Mouse (Mus musculus): ENCODE measurements around the gene Gab2. TPM values are rescaled to one million over a fixed set of nuclear protein-coding genes. Genes with fewer than 3 reads are reported as not detected.

The Gab2 gene
- polyA plus RNA-seq, 1 experiment, result 9.6 TPM

GRCm38 (mm10) chr7:97181931-97182330 is 100.5 kb downstream of the Gab2 start:
- no peak overlapping the region for H3K4me3 ChIP-seq
- H3ac ChIP-seq (ENCODE audit: control insufficient read depth, insufficient read length), result no peak overlapping the region
- H3K27me3 ChIP-seq (ENCODE audit: control insufficient read depth, insufficient read depth, insufficient read length), result no peaks in the 10 kb centered on the region
- no peak overlapping the region for H3K4me2 ChIP-seq (ENCODE audit: low read depth)
- no peak for TF ChIP-seq POLR2A (IDR thresholded peaks at IDR 0.05; ENCODE audit: insufficient read length, low read depth)
- TF ChIP-seq MYOG (IDR thresholded peaks at IDR 0.05; ENCODE audit: control insufficient read depth in 1 of 3, insufficient read depth in 1 of 3, insufficient read length in 2 of 3, low read depth in 2 of 3), result no peak
- TF ChIP-seq MYOD1 (IDR thresholded peaks at IDR 0.05; ENCODE audit: control insufficient read depth in 1 of 3, insufficient read length in 2 of 3, low read depth in 2 of 3), result no peak
- no peak for TF ChIP-seq SRF (IDR thresholded peaks at IDR 0.05; ENCODE audit: control insufficient read depth, insufficient read length, low read depth)
- TF ChIP-seq POLR2AphosphoS2 (IDR thresholded peaks at IDR 0.05; ENCODE audit: insufficient read length, low read depth), result no peak
- TF ChIP-seq CEBPB (IDR thresholded peaks at IDR 0.05; ENCODE audit: insufficient read depth, poor library complexity, severe bottlenecking), result no peak
- H3K79me2 ChIP-seq (ENCODE audit: control insufficient read depth, insufficient read depth), result no peaks in the 10 kb centered on the region
- no peaks in the 10 kb centered on the region for H3K36me3 ChIP-seq (ENCODE audit: control insufficient read depth, insufficient read depth)

GRCm38 (mm10) chr7:97183426-97183825 is 102.0 kb downstream of the Gab2 start:
- Histone ChIP-seq H3K79me2 (ENCODE audit: control insufficient read depth, insufficient read depth) (no peaks in the 10 kb centered on the region), H3ac (ENCODE audit: control insufficient read depth, insufficient read length) (no peak overlapping the region), H3K4me3 (no peak overlapping the region), H3K36me3 (ENCODE audit: control insufficient read depth, insufficient read depth) (no peaks in the 10 kb centered on the region), H3K27me3 (ENCODE audit: control insufficient read depth, insufficient read depth, insufficient read length) (no peaks in the 10 kb centered on the region), H3K4me2 (ENCODE audit: low read depth) (no peak overlapping the region)
- TF ChIP-seq POLR2A (IDR thresholded peaks at IDR 0.05; ENCODE audit: insufficient read length, low read depth), result no peak
- no peak for TF ChIP-seq MAX (IDR thresholded peaks at IDR 0.05; ENCODE audit: low read depth)
- TF ChIP-seq TCF3 (IDR thresholded peaks at IDR 0.05; ENCODE audit: insufficient read length, low read depth), result no peak
- TF ChIP-seq MYOG (IDR thresholded peaks at IDR 0.05; ENCODE audit: control insufficient read depth in 1 of 3, insufficient read depth in 1 of 3, insufficient read length in 2 of 3, low read depth in 2 of 3), result no peak
- no peak for TF ChIP-seq MYOD1 (IDR thresholded peaks at IDR 0.05; ENCODE audit: control insufficient read depth in 1 of 3, insufficient read length in 2 of 3, low read depth in 2 of 3)
- TF ChIP-seq POLR2AphosphoS2 (IDR thresholded peaks at IDR 0.05; ENCODE audit: insufficient read length, low read depth), result no peak
- no peak for TF ChIP-seq USF1 (IDR thresholded peaks at IDR 0.05; ENCODE audit: low read depth)
- TF ChIP-seq CEBPB (IDR thresholded peaks at IDR 0.05; ENCODE audit: insufficient read depth, poor library complexity, severe bottlenecking), result no peak
- no peak for TF ChIP-seq REST (IDR thresholded peaks at IDR 0.05; ENCODE audit: insufficient read depth, insufficient read length)
- no peak for TF ChIP-seq TCF12 (IDR thresholded peaks at IDR 0.05; ENCODE audit: insufficient read depth, poor library complexity, severe bottlenecking)

GRCm38 (mm10) chr7:97184005-97184404 is 102.6 kb downstream of the Gab2 start:
- no peaks in the 10 kb centered on the region for H3K36me3 ChIP-seq (ENCODE audit: control insufficient read depth, insufficient read depth)
- no peak for TF ChIP-seq POLR2A (IDR thresholded peaks at IDR 0.05; ENCODE audit: insufficient read length, low read depth)
- TF ChIP-seq POLR2AphosphoS2 (IDR thresholded peaks at IDR 0.05; ENCODE audit: insufficient read length, low read depth), result no peak
- no peak for TF ChIP-seq CEBPB (IDR thresholded peaks at IDR 0.05; ENCODE audit: insufficient read depth, poor library complexity, severe bottlenecking)
- no peak for TF ChIP-seq MYOG (IDR thresholded peaks at IDR 0.05; ENCODE audit: control insufficient read depth in 1 of 3, insufficient read depth in 1 of 3, insufficient read length in 2 of 3, low read depth in 2 of 3)
- TF ChIP-seq TCF12 (IDR thresholded peaks at IDR 0.05; ENCODE audit: insufficient read depth, poor library complexity, severe bottlenecking), result no peak
- no peak for TF ChIP-seq REST (IDR thresholded peaks at IDR 0.05; ENCODE audit: insufficient read depth, insufficient read length)
- no peak for TF ChIP-seq USF1 (IDR thresholded peaks at IDR 0.05; ENCODE audit: low read depth)
- TF ChIP-seq TCF3 (IDR thresholded peaks at IDR 0.05; ENCODE audit: insufficient read length, low read depth), result no peak
- TF ChIP-seq MAX (IDR thresholded peaks at IDR 0.05; ENCODE audit: low read depth), result no peak
- no peak for TF ChIP-seq SRF (IDR thresholded peaks at IDR 0.05; ENCODE audit: control insufficient read depth, insufficient read length, low read depth)
- TF ChIP-seq MYOD1 (IDR thresholded peaks at IDR 0.05; ENCODE audit: control insufficient read depth in 1 of 3, insufficient read length in 2 of 3, low read depth in 2 of 3), result no peak
- TF ChIP-seq E2F4 (IDR thresholded peaks at IDR 0.05; ENCODE audit: insufficient read depth), result no peak
- no peaks in the 10 kb centered on the region for H3K79me2 ChIP-seq (ENCODE audit: control insufficient read depth, insufficient read depth)
- H3K27me3 ChIP-seq (ENCODE audit: control insufficient read depth, insufficient read depth, insufficient read length), result no peaks in the 10 kb centered on the region
- no peak overlapping the region for H3K4me3 ChIP-seq
- no peak overlapping the region for H3ac ChIP-seq (ENCODE audit: control insufficient read depth, insufficient read length)
- no peak overlapping the region for H3K4me2 ChIP-seq (ENCODE audit: low read depth)

GRCm38 (mm10) chr7:97187387-97188081 is 106.1 kb downstream of the Gab2 start:
- Histone ChIP-seq H3K4me2 (ENCODE audit: low read depth) (no peak overlapping the region), H3K4me3 (no peak overlapping the region), H3K27me3 (ENCODE audit: control insufficient read depth, insufficient read depth, insufficient read length) (no peaks in the 10 kb centered on the region), H3K36me3 (ENCODE audit: control insufficient read depth, insufficient read depth) (no peaks in the 10 kb centered on the region), H3K79me2 (ENCODE audit: control insufficient read depth, insufficient read depth) (no peaks in the 10 kb centered on the region), H3ac (ENCODE audit: control insufficient read depth, insufficient read length) (no peak overlapping the region)
- TF ChIP-seq MAX (IDR thresholded peaks at IDR 0.05; ENCODE audit: low read depth) (no peak), TCF12 (IDR thresholded peaks at IDR 0.05; ENCODE audit: insufficient read depth, poor library complexity, severe bottlenecking) (no peak), POLR2A (IDR thresholded peaks at IDR 0.05; ENCODE audit: insufficient read length, low read depth) (no peak), MYOD1 (IDR thresholded peaks at IDR 0.05; ENCODE audit: control insufficient read depth in 1 of 3, insufficient read length in 2 of 3, low read depth in 2 of 3) (no peak), USF1 (IDR thresholded peaks at IDR 0.05; ENCODE audit: low read depth) (no peak), REST (IDR thresholded peaks at IDR 0.05; ENCODE audit: insufficient read depth, insufficient read length) (no peak), CEBPB (IDR thresholded peaks at IDR 0.05; ENCODE audit: insufficient read depth, poor library complexity, severe bottlenecking) (no peak), TCF3 (IDR thresholded peaks at IDR 0.05; ENCODE audit: insufficient read length, low read depth) (no peak), E2F4 (IDR thresholded peaks at IDR 0.05; ENCODE audit: insufficient read depth) (no peak), SRF (IDR thresholded peaks at IDR 0.05; ENCODE audit: control insufficient read depth, insufficient read length, low read depth) (no peak), MYOG (IDR thresholded peaks at IDR 0.05; ENCODE audit: control insufficient read depth in 1 of 3, insufficient read depth in 1 of 3, insufficient read length in 2 of 3, low read depth in 2 of 3) (no peak), POLR2AphosphoS2 (IDR thresholded peaks at IDR 0.05; ENCODE audit: insufficient read length, low read depth) (no peak)

All from myocyte (in vitro differentiated cells).